Mouse (Mus musculus) bone marrow, adult 2 months (tissue): Measurements from ENCODE around the gene Fars2. TPM values are rescaled to one million over a fixed set of nuclear protein-coding genes. Genes with fewer than 3 reads are reported as not detected.

Experiments used
- H3K27ac ChIP-seq: fragments of 200-500 bp; 2 replicates; pipeline ENCODE4 v1.5.1; 2012; ENCODE audit warnings: low read depth, mild to moderate bottlenecking, control low read depth, inconsistent platforms, low read length; ENCODE audit not compliant: control insufficient read depth, poor library complexity, insufficient read depth
- H3K4me1 ChIP-seq: fragments of 200-500 bp; 2 replicates; pipeline ENCODE4 v1.6.1; 2011; ENCODE audit warnings: low read length; ENCODE audit not compliant: control insufficient read depth, insufficient read depth
- H3K4me3 ChIP-seq: fragments of 200-500 bp; replicated peaks from 2 replicates; pipeline ENCODE3; 2011; ENCODE audit warnings: mild to moderate bottlenecking, low read depth, low read length, control low read depth; ENCODE audit not compliant: control insufficient read depth
- CTCF ChIP-seq: fragments of 200-500 bp; IDR thresholded peaks from 2 replicates; pipeline ENCODE4 v1.5.1; 2011; ENCODE audit warnings: low read length, control low read depth; ENCODE audit not compliant: control insufficient read depth, insufficient read depth
- POLR2A ChIP-seq: fragments of 200-500 bp; IDR thresholded peaks from 2 replicates; pipeline ENCODE4 v1.6.1; 2011; ENCODE audit warnings: low read depth, mild to moderate bottlenecking, control low read depth, low read length, borderline replicate concordance; ENCODE audit not compliant: control insufficient read depth
- WGBS: fragments of 180-500 bp; shearing (Covaris S2); methylation state at CpG from one replicate; pipeline ENCODE4 v1.1.7; 2018; 5-methylcytosine and 5-hydroxymethylcytosine counted together
- polyA plus RNA-seq: library from polyadenylated mRNA; stranded (reverse); fragments of >200 nt; gene quantifications from 2 replicates; pipeline ENCODE4 v1.2.4, GENCODE M21; 2011; ENCODE audit warnings: low replicate concordance; ENCODE audit not compliant: missing spikeins, insufficient read depth, insufficient read length

The Fars2 gene
- polyA plus RNA-seq, 1 experiment: 29.7 TPM

GRCm38 (mm10) chr13:36623556-36623955 is 506.3 kb downstream of the Fars2 start:
- no peak for TF ChIP-seq CTCF
- TF ChIP-seq POLR2A: no peak
- WGBS: 60% methylated on average over 1 of the region's 1 CpGs

GRCm38 (mm10) chr13:36629154-36629553 is 511.9 kb downstream of the Fars2 start:
- Histone ChIP-seq H3K4me1 (no peaks in the 10 kb centered on the region), H3K27ac (no peak overlapping the region), H3K4me3 (no peak overlapping the region)
- TF ChIP-seq CTCF: no peak
- no peak for TF ChIP-seq POLR2A
- 80% methylated on average over 1 of the region's 1 CpGs for WGBS

More at GRCm38 (mm10) chr13:36623556-36623955, 506.3 kb downstream of the Fars2 start:
- Histone ChIP-seq H3K27ac (no peak overlapping the region), H3K4me3 (no peak overlapping the region), H3K4me1 (no peaks in the 10 kb centered on the region)

GRCm38 (mm10) chr13:36648257-36648656 is 531.0 kb downstream of the Fars2 start:
- no peak overlapping the region for H3K4me3 ChIP-seq
- no peaks in the 10 kb centered on the region for H3K4me1 ChIP-seq
- WGBS: 70% methylated on average over 7 of the region's 7 CpGs
- no peak overlapping the region for H3K27ac ChIP-seq
- no peak for TF ChIP-seq POLR2A
- no peak for TF ChIP-seq CTCF

- no peaks in the 10 kb centered on the region for H3K4me1 ChIP-seq
- H3K27ac ChIP-seq: no peak overlapping the region
- TF ChIP-seq POLR2A: no peak
- TF ChIP-seq CTCF: no peak
- 60% methylated on average over 3 of the region's 3 CpGs for WGBS
- no peak overlapping the region for H3K4me3 ChIP-seq
Measured at GRCm38 (mm10) chr13:36654251-36654650, 537.0 kb downstream of the Fars2 start.

- 47% methylated on average over 1 of the region's 1 CpGs for WGBS
- Histone ChIP-seq H3K27ac (no peak overlapping the region), H3K4me1 (no peaks in the 10 kb centered on the region), H3K4me3 (no peak overlapping the region)
- TF ChIP-seq POLR2A (no peak), CTCF (no peak)
Measured at GRCm38 (mm10) chr13:36679345-36679744, 562.1 kb downstream of the Fars2 start.

- Histone ChIP-seq H3K4me3 (no peak overlapping the region), H3K27ac (no peak overlapping the region), H3K4me1 (no peaks in the 10 kb centered on the region)
- 76% methylated on average over 8 of the region's 8 CpGs for WGBS
- TF ChIP-seq POLR2A: no peak
- TF ChIP-seq CTCF: no peak
Measured at GRCm38 (mm10) chr13:36680690-36681355, 563.6 kb downstream of the Fars2 start.

GRCm38 (mm10) chr13:36683581-36683980 is 566.4 kb downstream of the Fars2 start:
- 73% methylated on average over 4 of the region's 4 CpGs for WGBS
- no peak for TF ChIP-seq CTCF
- no peak for TF ChIP-seq POLR2A
- H3K4me3 ChIP-seq: no peak overlapping the region
- no peak overlapping the region for H3K27ac ChIP-seq
- H3K4me1 ChIP-seq: no peaks in the 10 kb centered on the region

GRCm38 (mm10) chr13:36695516-36696201 is 578.4 kb downstream of the Fars2 start:
- H3K4me1 ChIP-seq: no peaks in the 10 kb centered on the region
- no peak overlapping the region for H3K4me3 ChIP-seq
- WGBS: 3% methylated on average over 7 of the region's 7 CpGs
- TF ChIP-seq POLR2A: no peak
- TF ChIP-seq CTCF: no peak
- H3K27ac ChIP-seq: no peak overlapping the region
